Mouse (Mus musculus) midbrain, embryonic 15.5 days (tissue): ENCODE measurements around the gene Tuba1c. TPM values are rescaled to one million over a fixed set of nuclear protein-coding genes. Genes with fewer than 3 reads are reported as not detected.
A peak's percentile ranks its signal among the peaks of the same experiment; 100 is the strongest.

Experiments used
- ATAC-seq: fragments of 200-750 bp; cut with Nextera tagmentation; replicated peaks from 2 replicates; pipeline ENCODE4 v1.8.0; 2017; ENCODE audit warnings: moderate TSS enrichment
- H3K27ac ChIP-seq: fragments of 300-500 bp; sonication (generic); 2 replicates; pipeline ENCODE4 v1.5.1; 2015; ENCODE audit warnings: mild to moderate bottlenecking, inconsistent platforms
- H3K27me3 ChIP-seq: fragments of 300-500 bp; sonication (generic); replicated peaks from 2 replicates; pipeline ENCODE4 v1.6.1; 2015; ENCODE audit warnings: inconsistent platforms
- H3K36me3 ChIP-seq: fragments of 300-500 bp; sonication (generic); replicated peaks from 2 replicates; pipeline ENCODE4 v1.6.1; 2015; ENCODE audit warnings: inconsistent platforms
- H3K4me1 ChIP-seq: fragments of 300-500 bp; sonication (generic); 2 replicates; pipeline ENCODE4 v1.6.1; 2015; ENCODE audit warnings: inconsistent platforms
- H3K4me2 ChIP-seq: fragments of 300-500 bp; sonication (generic); 2 replicates; pipeline ENCODE4 v1.6.1; 2015; ENCODE audit warnings: inconsistent platforms, mild to moderate bottlenecking, moderate library complexity
- H3K4me3 ChIP-seq: fragments of 300-500 bp; sonication (generic); 2 replicates; pipeline ENCODE4 v1.5.1; 2015; ENCODE audit warnings: mild to moderate bottlenecking, inconsistent platforms
- H3K9ac ChIP-seq: fragments of 300-500 bp; sonication (generic); 2 replicates; pipeline ENCODE4 v1.6.1; 2015; ENCODE audit warnings: mild to moderate bottlenecking, inconsistent platforms
- H3K9me3 ChIP-seq: fragments of 300-500 bp; sonication (generic); 2 replicates; pipeline ENCODE4 v1.6.1; 2016; ENCODE audit warnings: inconsistent platforms
- WGBS: fragments of 180-500 bp; shearing (Covaris S2); methylation state at CpG from one replicate; pipeline ENCODE4 v1.1.7; 2015; ENCODE audit warnings: mixed read lengths; 5-methylcytosine and 5-hydroxymethylcytosine counted together
- polyA plus RNA-seq: library from polyadenylated mRNA; unstranded; fragments of >200 nt; fragmentation: Nextera tagmentation; extraction: Ambion mirVana; gene quantifications from 2 replicates; pipeline ENCODE4 v1.2.1, GENCODE M21; 2015

Tuba1c gene
- polyA plus RNA-seq, 1 experiment from 2014 or later, result 16.4 TPM

- 20% methylated on average over 7 of the region's 8 CpGs for WGBS
- no peaks in the 10 kb centered on the region for H3K36me3 ChIP-seq
- peaks cover 7% of the 10 kb centered on the region for H3K4me1 ChIP-seq
Measured at GRCm38 (mm10) chr15:99024668-99025314, 4.9 kb upstream of the Tuba1c start.

GRCm38 (mm10) chr15:99025414-99025813, 4.3 kb upstream of the Tuba1c start:
- H3K9ac ChIP-seq, result no peak overlapping the region
- H3K4me2 ChIP-seq, result no peak overlapping the region
- no peak overlapping the region for H3K4me3 ChIP-seq
- no peaks in the 10 kb centered on the region for H3K9me3 ChIP-seq
- no peak for ATAC-seq
- no peak overlapping the region for H3K27ac ChIP-seq
- peaks cover 14% of the 10 kb centered on the region for H3K4me1 ChIP-seq
- H3K27me3 ChIP-seq, result peaks cover 3% of the 10 kb centered on the region; the same call in 1 of the 2 replicates
- 80% methylated on average over 13 of the region's 13 CpGs for WGBS
- no peaks in the 10 kb centered on the region for H3K36me3 ChIP-seq

More at GRCm38 (mm10) chr15:99024668-99025314, 4.9 kb upstream of the Tuba1c start:
- no peak overlapping the region for H3K9ac ChIP-seq
- H3K27ac ChIP-seq, result no peak overlapping the region
- H3K4me2 ChIP-seq, result no peak overlapping the region
- no peak overlapping the region for H3K4me3 ChIP-seq
- no peak for ATAC-seq
- H3K27me3 ChIP-seq, result 0 out of 2 replicates have a peak, but pooled peaks cover 3% of the 10 kb centered on the region
- H3K9me3 ChIP-seq, result no peaks in the 10 kb centered on the region

- H3K4me2 ChIP-seq, result no peak overlapping the region
- 57% methylated on average over 4 of the region's 4 CpGs for WGBS
- no peak for ATAC-seq
- H3K27ac ChIP-seq, result no peak overlapping the region
- H3K4me1 ChIP-seq, result peaks cover 17% of the 10 kb centered on the region
- H3K4me3 ChIP-seq, result no peak overlapping the region
- H3K27me3 ChIP-seq, result peaks cover 3% of the 10 kb centered on the region; the same call in 1 of the 2 replicates
- H3K36me3 ChIP-seq, result no peaks in the 10 kb centered on the region
- H3K9ac ChIP-seq, result no peak overlapping the region
- no peaks in the 10 kb centered on the region for H3K9me3 ChIP-seq
Measured at GRCm38 (mm10) chr15:99026259-99026658, 3.4 kb upstream of the Tuba1c start.

DNA sequence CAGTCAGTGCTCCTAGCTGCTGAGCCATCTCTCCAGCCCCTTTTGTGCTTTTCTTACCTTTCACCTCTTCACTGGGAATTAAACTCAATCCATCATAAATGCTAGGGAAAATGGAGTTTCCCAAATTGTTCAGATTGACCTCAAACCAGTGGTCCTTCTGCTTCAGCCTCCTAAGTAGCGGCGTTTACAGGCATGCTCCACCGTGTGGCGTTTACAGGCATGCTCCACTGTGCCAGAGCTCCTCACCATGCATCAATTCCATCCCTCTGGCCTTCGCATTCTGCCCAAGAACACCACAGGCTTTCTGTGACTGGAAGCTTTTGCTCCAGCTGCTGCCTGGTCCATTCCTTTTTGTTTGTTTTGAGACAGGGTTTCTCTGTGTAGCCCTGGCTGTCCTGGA, 2.6 kb upstream of the Tuba1c start:
- no peak for ATAC-seq
- Histone ChIP-seq H3K4me2 (no peak overlapping the region), H3K27ac (no peak overlapping the region), H3K9ac (no peak overlapping the region), H3K4me3 (no peak overlapping the region), H3K36me3 (no peaks in the 10 kb centered on the region), H3K4me1 (peaks cover 17% of the 10 kb centered on the region), H3K27me3 (peaks cover 3% of the 10 kb centered on the region; the same call in 1 of the 2 replicates), H3K9me3 (no peaks in the 10 kb centered on the region)
- WGBS, result 73% methylated on average over 5 of the region's 5 CpGs

DNA sequence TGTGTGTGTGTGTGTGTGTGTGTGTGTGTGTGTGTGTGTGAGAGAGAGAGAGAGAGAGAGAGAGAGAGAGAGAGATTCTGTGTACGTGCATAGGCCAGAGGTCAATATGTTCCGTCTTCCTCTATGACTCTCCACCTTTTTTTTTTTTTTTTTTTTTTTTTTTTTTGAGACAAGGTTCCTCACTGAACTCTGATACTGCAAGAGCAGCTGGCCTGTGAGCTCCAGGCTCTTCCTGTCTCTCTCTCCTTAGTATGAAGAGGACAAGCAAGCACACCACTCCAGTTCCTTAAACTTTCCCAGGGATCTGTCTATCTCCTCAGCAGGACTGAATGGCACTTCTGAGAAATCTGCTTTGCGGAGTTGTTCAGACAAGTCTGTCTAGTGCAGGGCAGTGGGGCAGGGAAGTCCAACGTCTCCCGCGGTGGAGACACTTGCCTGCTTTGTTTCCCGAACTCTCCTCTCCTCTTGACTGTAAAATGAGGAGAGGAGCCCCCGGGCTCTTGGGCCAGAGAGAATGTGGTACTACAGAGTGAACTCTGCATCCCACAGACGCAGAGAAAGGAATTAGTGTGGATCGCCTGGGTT, 725 bp upstream of the Tuba1c start:
- no peak overlapping the region for H3K9ac ChIP-seq
- peak overlapping the region; percentile 30 for H3K4me3 ChIP-seq
- peak overlapping the region; percentile 62 for H3K4me2 ChIP-seq
- 6% methylated on average over 10 of the region's 10 CpGs for WGBS
- H3K27ac ChIP-seq, result no peak overlapping the region
- no peaks in the 10 kb centered on the region for H3K9me3 ChIP-seq
- peaks cover 23% of the 10 kb centered on the region for H3K4me1 ChIP-seq
- H3K36me3 ChIP-seq, result no peaks in the 10 kb centered on the region
- no peak for ATAC-seq
- peaks cover 3% of the 10 kb centered on the region; the same call in 1 of the 2 replicates for H3K27me3 ChIP-seq

DNA sequence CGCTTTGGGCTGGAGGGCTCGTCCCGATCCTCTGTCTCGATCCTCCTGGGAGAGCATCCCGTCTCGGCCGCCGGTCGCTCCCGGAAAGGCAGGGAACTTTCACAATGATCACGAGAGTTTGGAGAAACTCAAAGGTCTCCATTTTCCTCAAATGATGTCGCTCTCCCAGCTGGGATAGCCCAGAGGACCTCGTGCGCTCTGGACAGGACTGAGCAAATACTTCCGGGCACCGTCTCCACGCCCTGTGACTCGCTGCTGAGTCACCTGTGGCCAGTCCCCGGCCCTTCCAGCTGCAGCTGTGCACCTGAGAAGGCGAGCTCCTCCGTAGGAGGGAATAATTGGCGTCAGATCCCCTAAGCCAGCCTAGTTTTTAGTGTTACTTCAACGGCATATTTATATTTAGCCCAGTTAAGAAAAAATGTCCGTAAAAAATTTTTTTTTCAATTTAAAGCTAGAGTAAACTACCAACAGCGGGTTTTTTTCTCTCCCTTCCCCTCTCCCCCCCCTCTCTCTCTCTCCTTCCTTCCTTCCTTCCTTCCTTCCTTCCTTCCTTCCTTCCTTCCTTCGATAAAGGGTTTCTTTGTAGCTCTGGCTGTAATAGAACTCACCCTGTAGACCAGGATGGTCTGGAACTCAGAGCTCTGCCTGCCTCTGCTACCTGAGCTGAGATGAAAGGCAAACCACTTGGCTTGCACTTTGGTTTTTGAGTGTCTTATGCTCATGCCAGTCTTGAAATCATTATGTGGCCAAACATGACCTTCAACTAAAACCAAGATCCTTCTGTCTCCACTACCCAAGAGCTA, 1.1 kb downstream of the Tuba1c start:
- peak overlapping the region; percentile 30 for H3K4me3 ChIP-seq
- H3K4me2 ChIP-seq, result peak overlapping the region; percentile 62
- H3K27me3 ChIP-seq, result peaks cover 3% of the 10 kb centered on the region; the same call in 1 of the 2 replicates
- no peak for ATAC-seq
- H3K36me3 ChIP-seq, result no peaks in the 10 kb centered on the region
- H3K4me1 ChIP-seq, result peaks cover 23% of the 10 kb centered on the region
- H3K9ac ChIP-seq, result no peak overlapping the region
- no peak overlapping the region for H3K27ac ChIP-seq
- WGBS, result 15% methylated on average over 26 of the region's 26 CpGs
- no peaks in the 10 kb centered on the region for H3K9me3 ChIP-seq

GRCm38 (mm10) chr15:99031388-99031675, 1.6 kb downstream of the Tuba1c start:
- no peak overlapping the region for H3K4me2 ChIP-seq
- no peaks in the 10 kb centered on the region for H3K36me3 ChIP-seq
- no peaks in the 10 kb centered on the region for H3K9me3 ChIP-seq
- no peak overlapping the region for H3K4me3 ChIP-seq
- no peak overlapping the region for H3K27ac ChIP-seq
- 84% methylated on average over 4 of the region's 4 CpGs for WGBS
- peaks cover 23% of the 10 kb centered on the region for H3K4me1 ChIP-seq
- ATAC-seq, result no peak
- no peak overlapping the region for H3K9ac ChIP-seq
- peaks cover 3% of the 10 kb centered on the region; the same call in 1 of the 2 replicates for H3K27me3 ChIP-seq

- peaks cover 23% of the 10 kb centered on the region for H3K4me1 ChIP-seq
- 72% methylated on average over 9 of the region's 9 CpGs for WGBS
- no peak overlapping the region for H3K4me3 ChIP-seq
- no peak overlapping the region for H3K4me2 ChIP-seq
- H3K27ac ChIP-seq, result no peak overlapping the region
- no peak overlapping the region for H3K9ac ChIP-seq
- H3K9me3 ChIP-seq, result no peaks in the 10 kb centered on the region
- no peaks in the 10 kb centered on the region for H3K36me3 ChIP-seq
- ATAC-seq, result no peak
- H3K27me3 ChIP-seq, result peaks cover 3% of the 10 kb centered on the region; the same call in 1 of the 2 replicates
Measured at GRCm38 (mm10) chr15:99032041-99032725, 2.5 kb downstream of the Tuba1c start.

DNA sequence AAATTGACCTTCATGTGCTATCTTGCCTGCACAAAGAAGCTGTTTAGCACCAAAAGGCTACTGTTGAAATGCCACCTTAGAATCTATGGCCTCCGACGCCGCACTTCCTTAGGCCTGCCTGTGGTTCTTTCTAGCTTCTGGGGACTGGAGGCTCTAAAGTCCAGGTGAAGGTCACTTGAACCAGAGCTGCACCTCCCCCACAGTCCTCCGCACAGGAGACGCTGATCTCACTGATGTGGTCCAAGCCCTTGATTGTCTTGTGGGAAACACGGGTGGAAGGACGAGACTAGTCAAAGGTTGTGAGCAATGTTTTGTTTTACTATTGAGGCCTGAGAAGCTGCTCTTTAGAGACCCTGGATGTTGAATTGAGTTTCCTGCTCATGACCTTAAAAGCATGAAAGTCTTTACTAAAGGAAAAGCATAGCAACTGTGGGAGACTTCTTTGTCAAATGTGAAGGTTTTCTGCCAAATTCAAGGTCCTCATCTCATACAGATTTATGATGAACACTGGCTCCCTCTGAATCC, 3.1 kb downstream of the Tuba1c start:
- peaks cover 23% of the 10 kb centered on the region for H3K4me1 ChIP-seq
- no peak overlapping the region for H3K4me2 ChIP-seq
- H3K4me3 ChIP-seq, result no peak overlapping the region
- 81% methylated on average over 7 of the region's 7 CpGs for WGBS
- ATAC-seq, result no peak
- H3K36me3 ChIP-seq, result no peaks in the 10 kb centered on the region
- H3K9me3 ChIP-seq, result no peaks in the 10 kb centered on the region
- H3K27ac ChIP-seq, result no peak overlapping the region
- peaks cover 3% of the 10 kb centered on the region; the same call in 1 of the 2 replicates for H3K27me3 ChIP-seq
- no peak overlapping the region for H3K9ac ChIP-seq

DNA sequence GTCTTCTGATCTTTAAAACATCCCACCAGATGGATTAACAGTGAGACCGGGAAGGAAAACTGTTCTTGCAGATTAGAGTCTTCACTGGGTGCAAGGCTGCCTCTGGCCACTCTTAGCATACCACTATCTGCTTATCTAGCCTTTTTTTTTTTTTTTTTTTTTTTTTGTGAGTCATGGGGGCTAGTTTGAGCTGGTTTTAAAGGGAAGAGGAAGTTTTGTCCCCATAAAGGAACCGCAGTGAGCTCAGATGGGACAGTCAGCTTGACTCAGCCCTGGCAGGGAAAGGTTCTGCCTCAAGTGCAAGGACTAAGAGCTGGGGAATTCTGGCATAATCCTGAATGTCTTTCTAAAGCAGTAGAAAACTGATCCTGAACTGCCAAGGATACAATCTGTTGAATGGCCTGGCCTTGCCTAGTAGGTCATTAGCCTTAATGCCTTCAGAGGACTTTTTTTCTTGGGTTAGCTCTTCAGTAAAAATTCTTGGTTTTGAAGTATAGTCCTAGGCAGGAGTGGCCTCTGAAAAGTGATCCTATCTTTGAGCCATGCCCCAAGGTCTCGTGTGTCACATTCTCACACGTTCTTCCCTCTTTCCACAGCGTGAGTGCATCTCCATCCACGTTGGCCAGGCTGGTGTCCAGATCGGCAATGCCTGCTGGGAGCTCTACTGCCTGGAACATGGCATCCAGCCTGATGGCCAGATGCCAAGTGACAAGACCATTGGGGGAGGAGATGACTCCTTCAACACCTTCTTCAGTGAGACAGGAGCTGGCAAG, 4.0 kb downstream of the Tuba1c start:
- no peak for ATAC-seq
- H3K9ac ChIP-seq, result no peak overlapping the region
- no peak overlapping the region for H3K27ac ChIP-seq
- no peaks in the 10 kb centered on the region for H3K36me3 ChIP-seq
- peaks cover 23% of the 10 kb centered on the region for H3K4me1 ChIP-seq
- no peaks in the 10 kb centered on the region for H3K9me3 ChIP-seq
- 83% methylated on average over 7 of the region's 7 CpGs for WGBS
- no peak overlapping the region for H3K4me2 ChIP-seq
- H3K4me3 ChIP-seq, result no peak overlapping the region
- no peaks in the 10 kb centered on the region; the same call in 1 of the 2 replicates for H3K27me3 ChIP-seq

DNA sequence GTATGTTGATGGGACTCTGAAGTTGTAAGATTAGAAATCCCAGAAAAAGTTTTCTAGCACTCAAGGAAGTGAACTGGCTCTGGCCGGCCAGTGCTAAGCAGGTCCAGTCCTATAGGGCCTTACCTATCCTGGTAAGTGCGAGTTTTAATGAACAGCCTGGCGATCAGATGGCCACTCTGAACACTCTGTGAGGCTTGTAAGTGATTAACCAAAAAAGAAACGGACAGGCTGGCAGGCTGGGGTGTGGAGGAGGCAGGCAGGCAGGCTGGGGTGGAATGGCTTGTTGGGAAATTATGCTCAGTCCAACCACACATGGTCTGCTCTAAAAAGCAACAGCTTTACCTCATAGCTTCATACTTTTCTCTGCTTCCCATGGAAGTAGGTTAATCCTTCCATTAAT, 5.7 kb downstream of the Tuba1c start:
- no peak for ATAC-seq
- H3K36me3 ChIP-seq, result no peaks in the 10 kb centered on the region
- H3K4me1 ChIP-seq, result peaks cover 9% of the 10 kb centered on the region; the same call in 1 of the 2 replicates
- no peak overlapping the region for H3K4me3 ChIP-seq
- H3K4me2 ChIP-seq, result no peak overlapping the region
- 85% methylated on average over 4 of the region's 4 CpGs for WGBS
- no peak overlapping the region for H3K27ac ChIP-seq
- no peaks in the 10 kb centered on the region for H3K27me3 ChIP-seq
- H3K9ac ChIP-seq, result no peak overlapping the region
- no peaks in the 10 kb centered on the region for H3K9me3 ChIP-seq
